Mouse (Mus musculus): Measurements from ENCODE around the gene Vgll1. TPM values are rescaled to one million over a fixed set of nuclear protein-coding genes. Genes with fewer than 3 reads are reported as not detected.
A peak's percentile ranks its signal among the peaks of the same experiment; 100 is the strongest.

The Vgll1 gene
- polyA plus RNA-seq (2014; fragmentation: Nextera tagmentation; extraction: Ambion mirVana): 0.07 and 0.18 TPM in 2 replicates

- 84% methylated on average over 4 of the region's 4 CpGs for WGBS
- Histone ChIP-seq H3K4me3 (ENCODE audit: low read depth, low read length) (no peak within 1 kb of the TSS), H3K36me3 (ENCODE audit: control insufficient read depth, insufficient read depth, low read length) (no peaks in the 10 kb centered on the region), H3K27ac (ENCODE audit: low read depth, low read length) (no peak within 1 kb of the TSS), H3K9ac (ENCODE audit: low read length) (no peak within 1 kb of the TSS), H3K4me2 (no peak within 1 kb of the TSS), H3K9me3 (ENCODE audit: control insufficient read depth, low read length) (no peaks in the 10 kb centered on the region), H3K27me3 (ENCODE audit: control insufficient read depth, insufficient read depth, low read length) (no peaks in the 10 kb centered on the region), H3K4me1 (ENCODE audit: control insufficient read depth, insufficient read depth, low read length) (no peaks in the 10 kb centered on the region)
- DNase-seq (ENCODE audit: low spot score, missing footprints) (no peak), ATAC-seq (ENCODE audit: low FRiP score) (no peak)
Measured at GRCm38 (mm10) chrX:57087806-57088205, at the start of gene Vgll1. Gene Vgll1, plus strand, starts transcription at chrX:57088106.

- WGBS: 78% methylated on average over 5 of the region's 5 CpGs
- no peak for ATAC-seq (ENCODE audit: low FRiP score)
Measured at GRCm38 (mm10) chrX:57042774-57043173, 45.1 kb upstream of the Vgll1 start, which contains the start of gene Brs3. Gene Brs3, plus strand, starts transcription at chrX:57043074.

GRCm38 (mm10) chrX:57043869-57044268 is 44.0 kb upstream of the Vgll1 start:
- no peaks in the 10 kb centered on the region for H3K36me3 ChIP-seq (ENCODE audit: control insufficient read depth, insufficient read depth, low read length)
- ATAC-seq (ENCODE audit: low FRiP score) (no peak), DNase-seq (ENCODE audit: low spot score, missing footprints) (no peak)
- H3K9ac ChIP-seq (ENCODE audit: low read length): no peak overlapping the region
- H3K27ac ChIP-seq (ENCODE audit: low read depth, low read length): no peak overlapping the region
- WGBS: 79% methylated on average over 6 of the region's 6 CpGs
- H3K4me2 ChIP-seq: no peak overlapping the region
- H3K9me3 ChIP-seq (ENCODE audit: control insufficient read depth, low read length): no peaks in the 10 kb centered on the region
- H3K4me1 ChIP-seq (ENCODE audit: control insufficient read depth, insufficient read depth, low read length): no peaks in the 10 kb centered on the region
- no peak overlapping the region for H3K4me3 ChIP-seq (ENCODE audit: low read depth, low read length)
- no peaks in the 10 kb centered on the region for H3K27me3 ChIP-seq (ENCODE audit: control insufficient read depth, insufficient read depth, low read length)

More at GRCm38 (mm10) chrX:57042774-57043173, 45.1 kb upstream of the Vgll1 start, which contains the start of gene Brs3:
- Histone ChIP-seq H3K9me3 (ENCODE audit: control insufficient read depth, low read length) (no peaks in the 10 kb centered on the region), H3K4me2 (no peak within 1 kb of the TSS), H3K36me3 (ENCODE audit: control insufficient read depth, insufficient read depth, low read length) (no peaks in the 10 kb centered on the region), H3K9ac (ENCODE audit: low read length) (no peak within 1 kb of the TSS), H3K4me3 (ENCODE audit: low read depth, low read length) (no peak within 1 kb of the TSS), H3K27me3 (ENCODE audit: control insufficient read depth, insufficient read depth, low read length) (no peaks in the 10 kb centered on the region), H3K27ac (ENCODE audit: low read depth, low read length) (no peak within 1 kb of the TSS), H3K4me1 (ENCODE audit: control insufficient read depth, insufficient read depth, low read length) (no peaks in the 10 kb centered on the region)
- no peak for DNase-seq (ENCODE audit: low spot score, missing footprints)

- peak overlapping the region; percentile 39 for H3K4me2 ChIP-seq
- no peaks in the 10 kb centered on the region for H3K27me3 ChIP-seq (ENCODE audit: control insufficient read depth, insufficient read depth, low read length)
- no peaks in the 10 kb centered on the region for H3K36me3 ChIP-seq (ENCODE audit: control insufficient read depth, insufficient read depth, low read length)
- ATAC-seq (ENCODE audit: low FRiP score) (no peak; the same call in 1 of the 2 replicates), DNase-seq (ENCODE audit: low spot score, missing footprints) (no peak)
- H3K4me1 ChIP-seq (ENCODE audit: control insufficient read depth, insufficient read depth, low read length): 0 out of 2 replicates have a peak, but pooled peaks cover 2% of the 10 kb centered on the region
- no peaks in the 10 kb centered on the region for H3K9me3 ChIP-seq (ENCODE audit: control insufficient read depth, low read length)
- peak overlapping the region; percentile 86 for H3K27ac ChIP-seq (ENCODE audit: low read depth, low read length)
- peak overlapping the region; percentile 50 for H3K4me3 ChIP-seq (ENCODE audit: low read depth, low read length)
- 9% methylated on average over 4 of the region's 4 CpGs for WGBS
- peak overlapping the region; percentile 66 for H3K9ac ChIP-seq (ENCODE audit: low read length)
Measured at GRCm38 (mm10) chrX:57052848-57053173, 35.1 kb upstream of the Vgll1 start.

GRCm38 (mm10) chrX:57053174-57053992 is 34.5 kb upstream of the Vgll1 start, which contains the start of gene Htatsf1:
Gene Htatsf1, plus strand, starts transcription at chrX:57053583.
- Histone ChIP-seq H3K27ac (ENCODE audit: low read depth, low read length) (peak within 1 kb of the TSS; percentile 86), H3K9ac (ENCODE audit: low read length) (peak within 1 kb of the TSS; percentile 66), H3K4me2 (peak within 1 kb of the TSS; percentile 53), H3K36me3 (ENCODE audit: control insufficient read depth, insufficient read depth, low read length) (no peaks in the 10 kb centered on the region), H3K27me3 (ENCODE audit: control insufficient read depth, insufficient read depth, low read length) (no peaks in the 10 kb centered on the region), H3K4me1 (ENCODE audit: control insufficient read depth, insufficient read depth, low read length) (0 out of 2 replicates have a peak, but pooled peaks cover 2% of the 10 kb centered on the region), H3K4me3 (ENCODE audit: low read depth, low read length) (peak within 1 kb of the TSS; percentile 50), H3K9me3 (ENCODE audit: control insufficient read depth, low read length) (no peaks in the 10 kb centered on the region)
- WGBS: 23% methylated on average over 52 of the region's 85 CpGs
- ATAC-seq (ENCODE audit: low FRiP score) (peak; percentile 97), DNase-seq (ENCODE audit: low spot score, missing footprints) (peak; percentile 98)

- H3K36me3 ChIP-seq (ENCODE audit: control insufficient read depth, insufficient read depth, low read length): no peaks in the 10 kb centered on the region
- WGBS: 24% methylated on average over 11 of the region's 11 CpGs
- ATAC-seq (ENCODE audit: low FRiP score): peak; percentile 38
Measured at GRCm38 (mm10) chrX:57053993-57054385, 33.9 kb upstream of the Vgll1 start.

GRCm38 (mm10) chrX:57081496-57081895 is 6.4 kb upstream of the Vgll1 start:
- no peak for DNase-seq (ENCODE audit: low spot score, missing footprints)
- WGBS: 78% methylated on average over 5 of the region's 5 CpGs

More at GRCm38 (mm10) chrX:57053993-57054385, 33.9 kb upstream of the Vgll1 start:
- Histone ChIP-seq H3K27me3 (ENCODE audit: control insufficient read depth, insufficient read depth, low read length) (no peaks in the 10 kb centered on the region), H3K9me3 (ENCODE audit: control insufficient read depth, low read length) (no peaks in the 10 kb centered on the region), H3K4me2 (peak overlapping the region; percentile 53), H3K4me3 (ENCODE audit: low read depth, low read length) (peak overlapping the region; percentile 50), H3K27ac (ENCODE audit: low read depth, low read length) (no peak overlapping the region; the same call in 1 of the 2 replicates), H3K4me1 (ENCODE audit: control insufficient read depth, insufficient read depth, low read length) (0 out of 2 replicates have a peak, but pooled peaks cover 2% of the 10 kb centered on the region), H3K9ac (ENCODE audit: low read length) (peak overlapping the region; percentile 66; the same call in 1 of the 2 replicates)
- DNase-seq (ENCODE audit: low spot score, missing footprints): peak; percentile 83

GRCm38 (mm10) chrX:57103415-57103814 is 15.5 kb downstream of the Vgll1 start:
- Histone ChIP-seq H3K9ac (ENCODE audit: low read length) (no peak overlapping the region), H3K27ac (ENCODE audit: low read depth, low read length) (no peak overlapping the region), H3K9me3 (ENCODE audit: control insufficient read depth, low read length) (no peaks in the 10 kb centered on the region), H3K4me3 (ENCODE audit: low read depth, low read length) (no peak overlapping the region), H3K4me1 (ENCODE audit: control insufficient read depth, insufficient read depth, low read length) (no peaks in the 10 kb centered on the region), H3K27me3 (ENCODE audit: control insufficient read depth, insufficient read depth, low read length) (no peaks in the 10 kb centered on the region), H3K4me2 (no peak overlapping the region), H3K36me3 (ENCODE audit: control insufficient read depth, insufficient read depth, low read length) (no peaks in the 10 kb centered on the region)
- 86% methylated on average over 1 of the region's 1 CpGs for WGBS
- DNase-seq (ENCODE audit: low spot score, missing footprints) (no peak), ATAC-seq (ENCODE audit: low FRiP score) (no peak)

More at GRCm38 (mm10) chrX:57081496-57081895, 6.4 kb upstream of the Vgll1 start:
- no peak overlapping the region for H3K27ac ChIP-seq (ENCODE audit: low read depth, low read length)
- H3K9me3 ChIP-seq (ENCODE audit: control insufficient read depth, low read length): no peaks in the 10 kb centered on the region
- no peak overlapping the region for H3K4me3 ChIP-seq (ENCODE audit: low read depth, low read length)
- no peak overlapping the region for H3K9ac ChIP-seq (ENCODE audit: low read length)
- no peaks in the 10 kb centered on the region for H3K4me1 ChIP-seq (ENCODE audit: control insufficient read depth, insufficient read depth, low read length)
- H3K4me2 ChIP-seq: no peak overlapping the region
- H3K27me3 ChIP-seq (ENCODE audit: control insufficient read depth, insufficient read depth, low read length): no peaks in the 10 kb centered on the region
- no peak for ATAC-seq (ENCODE audit: low FRiP score)
- no peaks in the 10 kb centered on the region for H3K36me3 ChIP-seq (ENCODE audit: control insufficient read depth, insufficient read depth, low read length)

GRCm38 (mm10) chrX:57106956-57107355 is 19.1 kb downstream of the Vgll1 start:
- Histone ChIP-seq H3K4me3 (ENCODE audit: low read depth, low read length) (no peak overlapping the region), H3K4me1 (ENCODE audit: control insufficient read depth, insufficient read depth, low read length) (no peaks in the 10 kb centered on the region), H3K4me2 (no peak overlapping the region), H3K27me3 (ENCODE audit: control insufficient read depth, insufficient read depth, low read length) (no peaks in the 10 kb centered on the region), H3K27ac (ENCODE audit: low read depth, low read length) (no peak overlapping the region), H3K9ac (ENCODE audit: low read length) (no peak overlapping the region), H3K9me3 (ENCODE audit: control insufficient read depth, low read length) (no peaks in the 10 kb centered on the region), H3K36me3 (ENCODE audit: control insufficient read depth, insufficient read depth, low read length) (no peaks in the 10 kb centered on the region)
- ATAC-seq (ENCODE audit: low FRiP score) (no peak), DNase-seq (ENCODE audit: low spot score, missing footprints) (no peak)
- WGBS: 83% methylated on average over 3 of the region's 3 CpGs
